Mouse (Mus musculus): ENCODE data around the gene Enox1. TPM values are rescaled to one million over a fixed set of nuclear protein-coding genes. Genes with fewer than 3 reads are reported as not detected.

The Enox1 gene
- polyA plus RNA-seq, 1 experiment, result 0.65 TPM

GRCm38 (mm10) chr14:77601446-77601845 lies 444.9 kb downstream of the Enox1 start:
- no peak overlapping the region for H3K4me3 ChIP-seq (replicated peaks; ENCODE audit: control insufficient read depth, low read depth, low read length)
- H3K4me1 ChIP-seq (ENCODE audit: control insufficient read depth, insufficient read depth, low read length), result no peaks in the 10 kb centered on the region
- WGBS, result 72% methylated on average over 2 of the region's 2 CpGs
- no peak for TF ChIP-seq CTCF (IDR thresholded peaks at IDR 0.05; ENCODE audit: control insufficient read depth, insufficient read depth, low read length)
- no peak for TF ChIP-seq POLR2A (IDR thresholded peaks at IDR 0.05; ENCODE audit: borderline replicate concordance, control insufficient read depth, low read depth, low read length)
- no peak overlapping the region for H3K27ac ChIP-seq (ENCODE audit: control insufficient read depth, insufficient read depth, low read depth, low read length, poor library complexity)

GRCm38 (mm10) chr14:77608182-77608839 lies 451.7 kb downstream of the Enox1 start:
- TF ChIP-seq POLR2A (IDR thresholded peaks at IDR 0.05; ENCODE audit: borderline replicate concordance, control insufficient read depth, low read depth, low read length) (no peak), CTCF (IDR thresholded peaks at IDR 0.05; ENCODE audit: control insufficient read depth, insufficient read depth, low read length) (no peak)
- 75% methylated on average over 5 of the region's 5 CpGs for WGBS

GRCm38 (mm10) chr14:77615201-77615600 lies 458.6 kb downstream of the Enox1 start:
- TF ChIP-seq POLR2A (IDR thresholded peaks at IDR 0.05; ENCODE audit: borderline replicate concordance, control insufficient read depth, low read depth, low read length) (no peak), CTCF (IDR thresholded peaks at IDR 0.05; ENCODE audit: control insufficient read depth, insufficient read depth, low read length) (no peak)
- 86% methylated on average over 16 of the region's 16 CpGs for WGBS
- H3K4me3 ChIP-seq (replicated peaks; ENCODE audit: control insufficient read depth, low read depth, low read length), result no peak overlapping the region
- H3K27ac ChIP-seq (ENCODE audit: control insufficient read depth, insufficient read depth, low read depth, low read length, poor library complexity), result no peak overlapping the region
- H3K4me1 ChIP-seq (ENCODE audit: control insufficient read depth, insufficient read depth, low read length), result no peaks in the 10 kb centered on the region

More at GRCm38 (mm10) chr14:77608182-77608839, 451.7 kb downstream of the Enox1 start:
- Histone ChIP-seq H3K27ac (ENCODE audit: control insufficient read depth, insufficient read depth, low read depth, low read length, poor library complexity) (no peak overlapping the region), H3K4me3 (replicated peaks; ENCODE audit: control insufficient read depth, low read depth, low read length) (no peak overlapping the region), H3K4me1 (ENCODE audit: control insufficient read depth, insufficient read depth, low read length) (no peaks in the 10 kb centered on the region)

- WGBS, result 72% methylated on average over 6 of the region's 6 CpGs
- Histone ChIP-seq H3K4me1 (ENCODE audit: control insufficient read depth, insufficient read depth, low read length) (no peaks in the 10 kb centered on the region), H3K27ac (ENCODE audit: control insufficient read depth, insufficient read depth, low read depth, low read length, poor library complexity) (no peak overlapping the region), H3K4me3 (replicated peaks; ENCODE audit: control insufficient read depth, low read depth, low read length) (no peak overlapping the region)
- TF ChIP-seq POLR2A (IDR thresholded peaks at IDR 0.05; ENCODE audit: borderline replicate concordance, control insufficient read depth, low read depth, low read length), result no peak
- TF ChIP-seq CTCF (IDR thresholded peaks at IDR 0.05; ENCODE audit: control insufficient read depth, insufficient read depth, low read length), result no peak
These were observed 460.7 kb downstream of the Enox1 start for GRCm38 (mm10) chr14:77617250-77617649.

- Histone ChIP-seq H3K4me1 (ENCODE audit: control insufficient read depth, insufficient read depth, low read length) (no peaks in the 10 kb centered on the region), H3K27ac (ENCODE audit: control insufficient read depth, insufficient read depth, low read depth, low read length, poor library complexity) (no peak overlapping the region), H3K4me3 (replicated peaks; ENCODE audit: control insufficient read depth, low read depth, low read length) (no peak overlapping the region)
- TF ChIP-seq CTCF (IDR thresholded peaks at IDR 0.05; ENCODE audit: control insufficient read depth, insufficient read depth, low read length) (no peak), POLR2A (IDR thresholded peaks at IDR 0.05; ENCODE audit: borderline replicate concordance, control insufficient read depth, low read depth, low read length) (no peak)
- WGBS, result 54% methylated on average over 13 of the region's 13 CpGs
These were observed 461.7 kb downstream of the Enox1 start for GRCm38 (mm10) chr14:77618131-77618805.

- WGBS, result 80% methylated on average over 4 of the region's 4 CpGs
- no peak overlapping the region for H3K27ac ChIP-seq (ENCODE audit: control insufficient read depth, insufficient read depth, low read depth, low read length, poor library complexity)
- no peak for TF ChIP-seq CTCF (IDR thresholded peaks at IDR 0.05; ENCODE audit: control insufficient read depth, insufficient read depth, low read length)
- TF ChIP-seq POLR2A (IDR thresholded peaks at IDR 0.05; ENCODE audit: borderline replicate concordance, control insufficient read depth, low read depth, low read length), result no peak
These were observed 465.1 kb downstream of the Enox1 start for GRCm38 (mm10) chr14:77621473-77622264.

GRCm38 (mm10) chr14:77626557-77627507 lies 470.3 kb downstream of the Enox1 start:
- H3K27ac ChIP-seq (ENCODE audit: control insufficient read depth, insufficient read depth, low read depth, low read length, poor library complexity), result no peak overlapping the region
- TF ChIP-seq CTCF (IDR thresholded peaks at IDR 0.05; ENCODE audit: control insufficient read depth, insufficient read depth, low read length), result no peak
- TF ChIP-seq POLR2A (IDR thresholded peaks at IDR 0.05; ENCODE audit: borderline replicate concordance, control insufficient read depth, low read depth, low read length), result no peak
- 79% methylated on average over 12 of the region's 12 CpGs for WGBS
- no peak overlapping the region for H3K4me3 ChIP-seq (replicated peaks; ENCODE audit: control insufficient read depth, low read depth, low read length)
- H3K4me1 ChIP-seq (ENCODE audit: control insufficient read depth, insufficient read depth, low read length), result no peaks in the 10 kb centered on the region

More at GRCm38 (mm10) chr14:77621473-77622264, 465.1 kb downstream of the Enox1 start:
- Histone ChIP-seq H3K4me3 (replicated peaks; ENCODE audit: control insufficient read depth, low read depth, low read length) (no peak overlapping the region), H3K4me1 (ENCODE audit: control insufficient read depth, insufficient read depth, low read length) (no peaks in the 10 kb centered on the region)
